ENCODE assay signal across 8 mouse cellular contexts in genomic region chr17:25823452-25823851, GRCm38 (mm10). TPM values are rescaled to one million over a fixed set of nuclear protein-coding genes. Genes with fewer than 3 reads are reported as not detected.
DNase-seq lines count a peak whose midpoint lies in the region; ATAC-seq and TF ChIP-seq lines count a peak whose summit lies in the region.

TSS of gene Wdr24 (plus strand) at chr17:25823627.

- peak; percentile 86 for DNase-seq in ES-E14 (ENCODE audit: low read depth, low spot score)
- DNase-seq in heart, postnatal 25 days (ENCODE audit: low spot score) = no peak
- DNase-seq in layer of hippocampus, adult 11-12 months (ENCODE audit: low spot score) = peak; percentile 86
- peak; percentile 76 to 83 for DNase-seq in lung, adult 18-20 months
- DNase-seq in thymus, postnatal 14 days = peak; percentile 83

- H3K4me3 ChIP-seq in ES-E14 (ENCODE audit: insufficient read depth in 1 of 2, low read depth in 1 of 2, low read length in 2 of 2, poor library complexity in 1 of 2, severe bottlenecking in 1 of 2) = peak within 1 kb of the TSS; percentile 78 to 98
- peak within 1 kb of the TSS; percentile 81 for H3K4me3 ChIP-seq in brown adipose tissue, adult 24 weeks (ENCODE audit: insufficient read depth, low read depth, low read length)
- peak within 1 kb of the TSS; percentile 65 for H3K4me3 ChIP-seq in neural tube, embryonic 15.5 days (replicated peaks)

- intact Hi-C loops in heart, postnatal 25 days (cut with DNase I) = loop anchor here (2.0 kb wide), 1 partner anchor 27 kb away; the partner anchor contains the start of gene Metrn

- peak within 1 kb of the TSS; percentile 78 for H3K9ac ChIP-seq in ES-E14 (ENCODE audit: insufficient read depth, low read depth, low read length, poor library complexity, severe bottlenecking)
- H3K9ac ChIP-seq in neural tube, embryonic 15.5 days (replicated peaks) = peak within 1 kb of the TSS; percentile 81

- in situ Hi-C loops in ES-E14 (cut with MboI; ENCODE audit: low sequenced_read_pairs in 2 of 2, unreplicated experiment in 2 of 2) = no loop called here

- under 1% methylated on average over 18 of the region's 18 CpGs for WGBS in neural tube, embryonic 15.5 days

- H3K4me1 ChIP-seq in ES-E14 (ENCODE audit: control insufficient read depth in 2 of 2, insufficient read depth in 2 of 2, low read length in 2 of 2, poor library complexity in 1 of 2) = peaks cover 0 to 27% of the 10 kb centered on the region in 2 experiments; a peak in 2 of 4 replicates
- H3K4me1 ChIP-seq in brown adipose tissue, adult 24 weeks (ENCODE audit: control insufficient read depth, insufficient read depth, insufficient read length, low read length) = peaks cover 12% of the 10 kb centered on the region
- H3K4me1 ChIP-seq in neural tube, embryonic 15.5 days = peaks cover 53% of the 10 kb centered on the region

- peak; percentile 88 for ATAC-seq in erythroid progenitor cell, adult 5-6 weeks (replicated peaks; ENCODE audit: low FRiP score, poor library complexity, severe bottlenecking)
- peak; percentile 71 for ATAC-seq in neural tube, embryonic 15.5 days (ENCODE audit: low FRiP score)

- H3K27me3 ChIP-seq in neural tube, embryonic 15.5 days (replicated peaks) = peaks cover 19% of the 10 kb centered on the region

- H3K27ac ChIP-seq in ES-E14 (ENCODE audit: insufficient read depth, low read depth, low read length, poor library complexity, severe bottlenecking) = no peak within 1 kb of the TSS
- H3K27ac ChIP-seq in brown adipose tissue, adult 24 weeks (replicated peaks; ENCODE audit: low read depth, low read length) = peak within 1 kb of the TSS; percentile 48; the same call in 1 of the 2 replicates
- H3K27ac ChIP-seq in neural tube, embryonic 15.5 days (replicated peaks) = peak within 1 kb of the TSS; percentile 83

- no peaks in the 10 kb centered on the region for H3K9me3 ChIP-seq in ES-E14 (ENCODE audit: control insufficient read depth, insufficient read depth, low read depth, low read length)
- H3K9me3 ChIP-seq in neural tube, embryonic 15.5 days (replicated peaks) = no peaks in the 10 kb centered on the region

- H3K36me3 ChIP-seq in ES-E14 (ENCODE audit: control insufficient read depth, insufficient read depth, low read length, poor library complexity, severe bottlenecking) = peaks cover 22% of the 10 kb centered on the region; the same call in 1 of the 2 replicates
- H3K36me3 ChIP-seq in neural tube, embryonic 15.5 days = peaks cover 38% of the 10 kb centered on the region

- H3K4me2 ChIP-seq in neural tube, embryonic 15.5 days = peak within 1 kb of the TSS; percentile 98

TF ChIP-seq in ES-E14, 5 proteins besides CTCF, POLR2A, EP300 and RAD21:
- TF ChIP-seq HCFC1 (IDR thresholded peaks at IDR 0.05; ENCODE audit: borderline replicate concordance, insufficient read depth, low read length) (peak; percentile 82), ZC3H11A (IDR thresholded peaks at IDR 0.05; ENCODE audit: borderline replicate concordance, low read depth, low read length) (no peak), ZNF384 (IDR thresholded peaks at IDR 0.05; ENCODE audit: low read depth, low read length) (no peak)

RNA-seq across cellular contexts. Expression of gene Wdr24, which starts in this region (rescaled TPM):
- total RNA-seq in ES-E14 (2012; rRNA removed) = 28.6 and 43.4 TPM in 2 replicates
- polyA plus RNA-seq in brown adipose tissue, adult 24 weeks (2012; ENCODE audit: insufficient read depth, insufficient read length, missing spikeins) = 6.3 and 7.1 TPM in 2 replicates
- total RNA-seq in erythroid progenitor cell, adult 5-6 weeks (2015; ENCODE audit: low replicate concordance) = 4.2 and 6.5 TPM in 2 replicates
- total RNA-seq in erythroid progenitor cell, adult 5-6 weeks (2017; ENCODE audit: low replicate concordance) = 7.0 and 14.5 TPM in 2 replicates
- 10 to 100 TPM; 10.2 to 10.6 TPM for total RNA-seq in heart, postnatal 25 days (2021)
- polyA plus RNA-seq in neural tube, embryonic 15.5 days (2015; fragmentation: Nextera tagmentation; extraction: Ambion mirVana) = 26.5 and 29.9 TPM in 2 replicates
